Mouse (Mus musculus) cerebellum, adult 8-10 months (tissue): ENCODE results near the gene Myo9a.
"Not testable (repeated sequence)": the region's sequence is repeated elsewhere in the genome, so short reads cannot be mapped to it uniquely, and the experiment has no call there.

ENCODE experiments used
- DNase-seq: peaks from one replicate; pipeline ENCODE4 v3.0.0; 2022

Myo9a gene

DNA sequence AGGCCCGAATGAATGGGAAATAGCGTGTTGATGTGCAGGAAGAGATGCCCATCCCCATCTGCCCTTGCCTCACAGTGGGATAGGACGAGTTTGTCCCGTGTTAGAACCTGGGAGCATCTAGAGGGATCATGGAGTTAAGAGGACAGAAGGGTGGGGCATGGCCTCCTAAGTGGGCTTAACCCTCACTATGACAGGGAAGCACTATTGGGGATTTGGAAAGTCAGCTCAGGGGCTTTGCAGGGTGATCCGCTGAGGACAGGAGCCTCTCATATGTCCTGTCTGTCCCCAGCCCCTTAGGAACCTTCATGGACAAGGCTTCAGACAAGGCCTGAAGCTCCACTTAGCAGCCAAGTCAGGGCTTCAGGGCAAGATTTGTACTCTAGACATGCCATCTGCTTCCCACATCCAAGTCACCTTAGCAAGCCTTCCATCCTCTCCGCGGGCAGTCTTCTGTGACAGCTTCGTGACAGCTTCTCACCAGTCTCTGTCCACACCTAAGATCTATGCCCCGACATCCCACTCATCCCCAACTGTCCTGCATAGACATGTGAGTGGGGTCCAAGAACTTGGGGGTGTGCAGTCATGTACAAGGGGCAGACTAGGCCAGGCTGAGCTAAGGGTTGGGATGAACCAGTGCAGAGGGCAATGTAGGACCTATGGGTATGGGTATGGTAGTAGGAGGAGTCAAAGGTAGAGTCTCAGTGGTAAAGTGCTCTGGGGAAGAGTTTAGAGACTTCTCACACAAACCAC lies 200.5 kb downstream of the Myo9a start:
- no peak for DNase-seq

DNA sequence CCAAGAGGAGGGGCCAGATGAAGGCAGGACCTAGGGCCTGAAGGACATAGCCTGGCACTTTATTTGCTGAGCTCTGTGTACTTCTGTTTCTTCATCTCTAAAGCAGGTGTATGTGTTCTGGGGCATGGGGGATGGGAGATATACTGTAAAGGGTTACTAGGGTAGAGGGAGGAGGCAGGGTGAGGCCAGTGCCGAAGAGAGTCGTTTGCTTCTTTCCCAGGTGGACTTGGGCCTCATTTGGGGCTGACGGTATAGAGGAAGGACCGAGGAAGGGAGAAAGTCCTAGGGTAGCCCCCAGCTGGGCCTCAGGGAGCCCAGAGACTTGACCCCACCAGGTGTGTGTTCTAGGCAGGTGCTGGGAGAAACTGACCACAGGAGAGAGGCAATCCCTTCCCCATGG lies 201.2 kb downstream of the Myo9a start:
- DNase-seq: no peak

DNA sequence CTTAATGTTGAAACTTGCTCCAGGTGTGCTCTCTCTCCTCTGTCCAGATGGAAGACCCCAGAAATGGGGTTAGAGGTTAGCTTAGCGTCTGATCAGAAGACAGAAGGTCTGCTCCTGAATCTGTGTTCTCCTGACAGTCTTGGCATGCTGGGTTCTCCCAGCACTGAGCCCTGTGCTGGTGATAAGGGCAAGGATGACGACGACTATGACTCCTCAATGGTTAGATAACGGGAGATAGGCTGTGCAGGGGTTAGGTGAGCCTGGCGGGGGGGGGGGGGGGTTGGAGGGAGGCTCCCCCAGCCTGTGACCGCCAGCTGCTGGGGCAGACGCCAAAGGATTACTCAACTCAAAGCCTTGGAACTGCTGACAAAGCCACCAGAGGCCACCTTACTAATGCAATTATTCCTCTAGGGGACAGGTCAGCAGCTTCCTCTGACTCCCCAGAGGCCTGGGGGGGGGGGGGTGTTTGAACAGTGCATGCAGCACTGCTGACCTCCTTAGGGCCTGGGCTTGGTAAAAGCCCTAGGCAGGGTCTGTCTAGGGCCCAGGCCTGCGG lies 201.9 kb downstream of the Myo9a start:
- no peak for DNase-seq

DNA sequence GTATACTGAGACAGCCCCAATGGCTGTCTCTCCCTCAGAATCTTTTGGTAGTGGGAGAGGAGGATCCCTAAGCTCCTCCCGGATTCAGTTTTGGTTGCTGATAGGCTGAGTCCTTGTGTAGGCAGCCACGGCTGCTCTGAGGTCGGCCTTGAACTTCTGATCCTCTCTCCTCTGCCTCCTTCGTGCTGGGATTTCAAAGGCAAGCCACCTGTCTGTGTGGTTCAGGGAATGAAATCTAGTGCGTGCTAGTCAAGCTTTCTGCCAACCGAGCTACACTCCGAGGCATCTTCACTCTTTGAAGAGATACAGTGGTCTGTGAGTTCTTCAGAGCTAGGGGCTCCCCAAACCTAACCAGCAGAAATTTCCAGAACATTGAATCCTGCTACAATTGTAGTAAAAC lies 202.9 kb downstream of the Myo9a start:
- DNase-seq: no peak

DNA sequence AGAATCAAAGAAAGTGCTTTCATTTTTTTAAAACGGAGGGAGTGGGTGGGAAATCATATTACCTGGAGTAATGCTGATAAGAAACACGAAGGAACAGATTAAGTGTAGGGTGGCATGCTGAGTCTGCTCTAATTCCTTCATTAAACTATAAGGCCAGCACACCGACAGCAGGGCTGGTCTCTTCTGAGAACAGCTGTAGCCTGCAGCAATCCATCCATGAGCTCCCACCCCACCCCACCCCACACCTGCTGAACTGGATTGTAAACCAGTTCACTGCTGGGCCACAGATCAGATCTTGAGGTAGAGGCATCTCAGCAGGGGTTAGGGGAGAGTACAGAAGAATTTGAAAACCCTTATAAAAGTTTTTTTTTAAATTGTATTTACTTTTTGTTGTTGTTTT lies 204.5 kb downstream of the Myo9a start:
- DNase-seq: no peak

DNA sequence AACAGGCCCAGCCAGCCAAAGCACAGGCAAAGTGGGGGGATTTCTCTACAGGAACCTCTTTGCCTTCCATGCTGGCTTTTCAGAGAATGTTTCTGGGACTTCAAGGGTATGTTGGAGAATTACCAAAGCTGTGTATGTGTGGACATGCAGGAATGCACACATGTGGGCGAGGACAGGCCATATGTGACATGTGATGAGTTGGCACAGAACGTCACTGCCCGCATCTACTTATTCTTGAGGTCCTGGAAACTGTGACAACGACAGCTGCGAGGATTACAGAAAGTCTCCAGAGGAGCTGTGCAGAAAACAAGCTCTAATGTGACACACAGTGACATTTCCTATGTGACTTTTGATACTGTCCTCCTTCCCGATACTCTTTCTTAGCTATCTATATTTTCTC lies 205.0 kb downstream of the Myo9a start:
- DNase-seq: no peak

DNA sequence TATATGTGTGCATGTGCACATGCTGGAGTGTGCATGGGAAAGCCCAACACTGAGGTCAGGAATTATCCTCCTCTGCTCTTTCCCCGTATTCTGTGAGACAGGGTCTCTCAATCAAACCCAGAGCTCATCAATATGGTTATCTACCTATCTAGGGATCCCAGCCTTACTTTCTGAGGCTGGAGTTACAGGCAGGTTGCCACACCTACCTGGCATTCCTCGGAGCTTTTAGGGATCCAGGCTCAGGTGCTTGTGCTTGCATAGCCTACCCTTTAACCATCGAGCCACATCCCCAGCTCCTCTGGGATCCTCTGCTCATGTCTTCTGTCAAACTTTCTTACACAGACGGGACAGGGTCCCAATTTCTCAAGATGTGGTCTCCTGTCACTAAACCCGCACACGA lies 205.8 kb downstream of the Myo9a start:
- no peak for DNase-seq

DNA sequence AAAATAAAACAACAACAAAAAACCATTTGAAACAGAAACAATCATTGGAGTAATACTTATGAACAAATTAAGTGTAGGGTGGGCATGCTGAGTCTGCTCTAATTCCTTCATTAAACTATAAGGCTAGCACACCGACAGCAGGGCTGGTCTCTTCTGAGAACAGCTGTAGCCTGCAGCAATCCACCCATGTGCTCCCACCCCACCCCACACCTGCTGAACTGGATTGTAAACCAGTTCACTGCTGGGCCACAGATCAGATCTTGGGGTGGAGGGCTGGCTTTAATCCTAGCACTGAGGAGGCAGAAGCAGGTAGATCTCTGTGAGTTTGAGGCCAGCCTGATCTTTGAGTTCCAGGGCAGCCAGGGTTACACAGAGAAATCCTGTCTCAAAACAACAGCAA lies 207.4 kb downstream of the Myo9a start:
- DNase-seq: not testable (repeated sequence)

DNA sequence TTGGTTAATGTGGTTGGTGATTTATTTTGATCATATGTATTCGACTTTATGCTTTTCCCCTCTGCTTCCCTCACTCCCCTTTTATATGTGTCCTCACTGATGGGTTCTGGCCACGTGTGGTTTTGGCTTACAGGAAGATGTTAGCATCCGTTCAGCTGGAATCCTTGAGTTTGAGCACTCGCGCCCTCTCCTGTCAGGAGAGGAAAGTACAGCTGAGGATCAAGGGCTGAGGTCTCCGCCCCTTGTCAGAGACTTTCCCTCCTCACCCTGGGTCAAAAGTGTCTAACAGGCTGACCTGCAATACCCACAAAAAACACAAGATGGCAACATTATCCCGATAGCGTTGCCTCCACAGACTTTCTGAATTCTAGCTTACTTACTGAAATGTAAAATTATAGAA lies 208.6 kb downstream of the Myo9a start:
- DNase-seq: peak; percentile 50

DNA sequence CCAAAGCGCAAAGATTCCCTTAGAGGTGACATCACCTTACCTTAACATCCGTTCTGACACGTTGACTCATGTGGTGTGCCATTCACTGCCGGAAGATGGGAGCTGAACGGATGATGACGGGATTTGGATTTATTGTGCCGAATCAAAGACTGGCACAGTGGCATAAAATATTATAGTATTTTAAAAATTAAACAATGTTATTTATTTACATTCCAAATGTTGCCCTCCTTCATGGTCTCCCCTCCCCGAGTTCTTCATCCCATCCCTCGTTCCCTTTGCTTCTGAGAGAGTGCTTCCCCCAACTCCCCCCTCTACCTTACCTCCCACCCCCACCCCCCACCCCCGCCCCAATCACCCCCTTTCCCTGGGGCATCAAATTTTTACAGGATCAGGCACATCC lies 209.9 kb downstream of the Myo9a start, which contains the start of gene Nr2e3:
TSS of gene Nr2e3 (minus strand) at position 101 of the 400 bp plus-strand sequence.
- no peak for DNase-seq

DNA sequence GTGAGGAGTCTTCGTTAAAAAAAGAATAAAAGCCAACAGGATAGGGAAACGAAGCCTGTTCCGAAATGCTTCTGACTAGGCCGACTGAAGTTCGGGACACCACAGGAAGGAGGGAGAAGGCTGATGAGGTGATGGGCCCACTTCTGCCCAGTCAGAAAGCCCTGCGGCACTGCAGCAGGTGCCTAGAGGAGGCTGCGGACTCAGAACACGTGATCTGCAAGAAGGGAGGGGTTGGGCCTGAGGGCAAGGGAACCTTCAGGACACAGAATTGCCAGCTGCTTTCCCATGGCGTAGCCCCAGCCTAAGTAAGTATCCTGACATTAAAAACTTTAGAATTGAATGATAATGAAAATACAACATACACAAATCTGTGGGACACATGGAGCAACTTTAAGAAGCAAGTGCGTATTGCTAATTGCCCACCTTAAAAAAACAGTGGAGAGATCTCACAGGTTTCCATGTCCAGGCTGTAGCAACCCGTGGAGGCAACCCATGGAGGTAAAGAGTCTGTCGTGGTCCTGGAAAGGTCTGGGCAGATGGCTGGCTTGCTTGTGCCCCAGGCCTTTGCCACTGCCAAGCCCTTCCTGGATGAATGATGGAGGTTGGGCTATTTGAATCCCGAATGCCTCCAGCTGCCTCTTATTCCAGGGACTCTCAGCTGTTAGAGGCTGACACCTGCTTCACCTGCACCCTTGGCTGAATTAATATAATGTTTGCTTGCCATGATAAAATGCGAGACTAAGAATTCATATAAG lies 210.7 kb downstream of the Myo9a start:
- DNase-seq: no peak

DNA sequence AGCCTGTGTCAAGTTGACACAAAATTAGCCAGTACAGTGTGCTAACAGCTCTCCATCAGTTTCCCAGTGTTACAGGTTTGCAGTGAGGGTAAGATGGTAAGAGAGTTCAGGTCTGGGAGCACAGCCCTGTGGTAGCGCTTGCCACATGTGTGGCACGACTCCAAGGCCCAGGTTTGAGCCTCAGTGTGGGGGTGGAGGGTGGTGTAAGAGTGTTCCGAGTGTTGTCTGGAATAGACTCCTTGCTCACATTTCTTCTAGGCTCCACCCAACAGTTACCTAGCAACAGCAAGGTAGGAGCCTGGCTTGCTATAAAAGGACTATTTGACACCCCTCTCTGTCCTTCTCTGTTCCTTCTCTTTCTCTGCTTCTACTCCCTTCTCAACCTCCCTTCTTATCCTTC lies 213.7 kb downstream of the Myo9a start:
- no peak for DNase-seq

DNA sequence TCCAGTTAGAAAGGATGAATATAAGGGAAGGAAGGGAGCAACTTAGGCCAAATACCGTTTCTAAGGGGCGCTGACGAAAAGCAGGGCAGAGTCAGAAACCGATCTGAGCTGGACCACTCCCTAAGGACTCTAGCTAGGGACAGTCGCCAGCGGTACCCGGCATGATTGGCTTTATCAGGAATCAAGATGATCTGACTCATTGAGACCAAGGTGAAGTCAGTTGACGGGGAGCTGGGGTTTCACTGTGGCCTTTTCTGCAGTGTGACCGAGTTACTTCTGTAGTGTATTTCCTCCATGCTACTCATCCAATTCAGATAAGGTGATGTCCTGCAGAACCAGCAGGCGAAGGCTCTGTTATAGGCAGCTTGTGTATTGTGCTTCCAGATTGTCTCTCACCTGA lies 214.3 kb downstream of the Myo9a start:
- DNase-seq: no peak

DNA sequence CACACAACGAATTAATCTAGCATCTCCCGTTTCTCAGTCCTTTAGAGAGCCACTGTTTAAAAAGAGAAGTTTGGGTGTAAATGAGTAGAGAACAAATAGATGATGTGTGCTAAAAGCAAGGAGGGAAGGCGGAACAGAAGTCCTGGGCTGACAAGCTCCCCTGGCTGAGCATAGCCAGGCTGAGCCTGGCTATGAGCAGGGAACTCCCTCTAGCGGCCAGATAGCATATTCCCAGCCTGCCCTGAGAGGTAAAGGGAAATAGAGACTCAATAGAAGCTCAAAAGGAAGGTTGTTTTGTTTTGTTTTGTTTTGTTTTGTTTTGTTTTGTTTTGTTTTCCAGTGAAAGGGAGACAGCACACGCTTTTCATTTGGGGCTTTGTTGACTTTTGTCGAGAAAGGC lies 218.7 kb downstream of the Myo9a start:
- peak; percentile 45 for DNase-seq

DNA sequence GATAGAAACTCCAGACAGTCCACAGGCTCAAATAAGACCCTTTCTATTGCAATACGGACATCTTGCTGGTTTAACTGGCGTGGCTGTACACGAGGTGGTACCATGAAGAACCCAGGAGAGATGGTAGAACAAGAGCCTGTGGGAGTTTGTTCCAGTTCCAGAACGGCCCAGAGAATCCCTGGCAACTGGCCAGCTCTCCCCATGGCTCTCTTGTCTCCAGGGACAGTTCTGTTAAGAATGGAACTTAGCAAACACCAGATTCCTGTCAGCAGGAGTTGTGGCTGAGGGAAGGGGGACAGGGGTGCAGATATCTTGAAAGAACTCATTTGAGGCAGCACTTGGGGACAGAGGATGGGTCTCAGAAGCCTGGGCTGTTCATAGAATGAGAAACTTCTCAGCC lies 220.6 kb downstream of the Myo9a start:
- DNase-seq: no peak
